12 mouse cellular contexts compared by ENCODE assay signal in the genomic region with DNA sequence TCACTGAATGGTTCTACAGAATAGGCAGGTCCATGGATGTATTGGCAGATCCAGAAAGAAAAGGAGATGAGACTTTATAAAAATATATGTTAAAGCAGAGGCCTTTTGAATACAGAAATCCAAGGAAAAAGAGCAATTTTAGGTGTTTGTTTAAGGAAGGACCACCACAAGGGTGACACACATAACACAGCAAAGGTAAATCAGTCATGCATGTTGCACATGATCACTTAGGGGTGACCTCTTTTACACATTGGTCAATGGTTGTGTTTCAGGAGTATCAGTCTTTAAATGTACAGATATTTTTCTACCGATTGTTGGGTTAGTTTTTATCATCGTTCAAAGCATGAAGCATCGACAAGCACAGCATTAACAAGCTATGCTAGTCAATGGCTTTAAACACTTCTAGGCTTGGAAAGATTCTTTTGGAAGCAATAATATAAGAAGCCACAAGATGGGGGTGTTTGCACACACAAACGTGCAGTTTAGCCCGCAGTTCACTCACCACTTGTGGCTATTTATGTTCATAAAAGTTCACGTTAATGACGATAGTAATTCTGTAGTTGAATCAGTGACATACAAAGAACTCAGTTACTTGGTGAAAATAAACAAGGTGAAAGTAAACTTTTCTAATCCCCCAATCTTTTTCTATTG. TPM values are rescaled to one million over a fixed set of nuclear protein-coding genes. Genes with fewer than 3 reads are reported as not detected.
A peak's percentile ranks its signal among the peaks of the same experiment; 100 is the strongest.
DNase-seq lines count a peak whose midpoint lies in the region; ATAC-seq lines count a peak whose summit lies in the region.
"Had no signal": no experiment of that assay in that cellular context is flagged by ENCODE, and none has a peak within 500 bp of the region (broad histone marks: within the 10 kb centered on the region; RNA-seq: fewer than 3 reads in every experiment).

No protein-coding gene starts in this region.

- no peaks in the 10 kb centered on the region for H3K9me3 ChIP-seq in forebrain, embryonic 12.5 days
- H3K9me3 ChIP-seq in midbrain, embryonic 13.5 days: no peaks in the 10 kb centered on the region
- H3K9me3 ChIP-seq: liver, embryonic 15.5 days had no signal

- intact Hi-C loops in left cerebral cortex, postnatal 36 days (cut with DNase I): loop anchor here (1.0 to 2.0 kb wide), 2 partner anchors 131 to 182 kb away; no protein-coding TSS in a partner anchor

- peak; percentile 37; the same call in 1 of the 2 replicates for ATAC-seq in forebrain, embryonic 12.5 days (ENCODE audit: low FRiP score)
- 0 out of 2 replicates have a peak, but pooled peaks have one; percentile 59 for ATAC-seq in midbrain, embryonic 13.5 days

- no peak overlapping the region for H3K9ac ChIP-seq in forebrain, embryonic 12.5 days
- H3K9ac ChIP-seq in midbrain, embryonic 13.5 days (replicated peaks): no peak overlapping the region
- H3K9ac ChIP-seq: liver, embryonic 15.5 days had no signal

- no peaks in the 10 kb centered on the region for H3K36me3 ChIP-seq in forebrain, embryonic 12.5 days (replicated peaks)
- H3K36me3 ChIP-seq in midbrain, embryonic 13.5 days: no peaks in the 10 kb centered on the region
- H3K36me3 ChIP-seq: liver, embryonic 15.5 days had no signal

- no peaks in the 10 kb centered on the region for H3K27me3 ChIP-seq in forebrain, embryonic 12.5 days
- no peaks in the 10 kb centered on the region for H3K27me3 ChIP-seq in midbrain, embryonic 13.5 days
- H3K27me3 ChIP-seq: liver, embryonic 15.5 days had no signal

- H3K4me1 ChIP-seq in forebrain, embryonic 12.5 days: peaks cover 4% of the 10 kb centered on the region; the same call in 1 of the 2 replicates
- 0 out of 2 replicates have a peak, but pooled peaks cover 3% of the 10 kb centered on the region for H3K4me1 ChIP-seq in midbrain, embryonic 13.5 days (replicated peaks)
- H3K4me1 ChIP-seq: liver, embryonic 15.5 days had no signal

- H3K4me3 ChIP-seq in forebrain, embryonic 12.5 days (replicated peaks): no peak overlapping the region
- H3K4me3 ChIP-seq in midbrain, embryonic 13.5 days (replicated peaks): no peak overlapping the region
- H3K4me3 ChIP-seq: liver, embryonic 15.5 days had no signal

- no peak overlapping the region for H3K27ac ChIP-seq in forebrain, embryonic 12.5 days
- no peak overlapping the region for H3K27ac ChIP-seq in midbrain, embryonic 13.5 days
- H3K27ac ChIP-seq: liver, embryonic 15.5 days had no signal

- peak; percentile 15 for DNase-seq in left cerebral cortex, adult 11 months (ENCODE audit: low spot score)
- DNase-seq in left cerebral cortex, postnatal 36 days (ENCODE audit: low spot score in 2 of 2): no peak
- peak; percentile 15 for DNase-seq in R1 (ENCODE audit: low read depth, low spot score)
- DNase-seq in T-cell, adult 2 months (ENCODE audit: low spot score): no peak
- no peak for DNase-seq in cerebellum, postnatal 36 days
- no peak for DNase-seq in frontal cortex, postnatal 25 days (ENCODE audit: low spot score in 2 of 2)
- DNase-seq: adrenal gland, adult 8-10 months had no signal

- WGBS in forebrain, embryonic 12.5 days: 37% methylated on average over 7 of the region's 7 CpGs
- 31% methylated on average over 7 of the region's 7 CpGs for WGBS in midbrain, embryonic 13.5 days

- H3K4me2 ChIP-seq in forebrain, embryonic 12.5 days: no peak overlapping the region
- no peak overlapping the region for H3K4me2 ChIP-seq in midbrain, embryonic 13.5 days (replicated peaks)
- H3K4me2 ChIP-seq: liver, embryonic 15.5 days had no signal

RNA-seq across cellular contexts. Expression of a gene that starts 38.4 kb away (rescaled TPM):
- total RNA-seq in left cerebral cortex, postnatal 36 days (2021): under 1 TPM in 1 of 2 experiments, not detected in 1; 0.42 TPM
- polyA plus RNA-seq in forebrain, embryonic 12.5 days (2016; fragmentation: Nextera tagmentation; extraction: Ambion mirVana): not detected in 2 replicates
- polyA plus RNA-seq in midbrain, embryonic 13.5 days (2015; fragmentation: Nextera tagmentation; extraction: Ambion mirVana): not detected in 2 replicates
- total RNA-seq: adrenal gland, adult 8-10 months; heart, adult 18-20 months had no signal
- polyA plus RNA-seq: liver, embryonic 15.5 days; stomach, embryonic 14.5 days had no signal

RNA-seq across cellular contexts. Expression of a gene that starts 46.6 kb away (rescaled TPM):
- not detected for total RNA-seq in left cerebral cortex, postnatal 36 days (2021)
- polyA plus RNA-seq in forebrain, embryonic 12.5 days (2016; fragmentation: Nextera tagmentation; extraction: Ambion mirVana): not detected in 2 replicates
- not detected in 2 replicates for polyA plus RNA-seq in midbrain, embryonic 13.5 days (2015; fragmentation: Nextera tagmentation; extraction: Ambion mirVana)
- total RNA-seq: adrenal gland, adult 8-10 months; heart, adult 18-20 months had no signal
- polyA plus RNA-seq: liver, embryonic 15.5 days; stomach, embryonic 14.5 days had no signal

RNA-seq across cellular contexts. Expression of a gene that starts 48.5 kb away (rescaled TPM):
- not detected for total RNA-seq in left cerebral cortex, postnatal 36 days (2021)
- not detected in 2 replicates for polyA plus RNA-seq in forebrain, embryonic 12.5 days (2016; fragmentation: Nextera tagmentation; extraction: Ambion mirVana)
- not detected in 2 replicates for polyA plus RNA-seq in midbrain, embryonic 13.5 days (2015; fragmentation: Nextera tagmentation; extraction: Ambion mirVana)
- total RNA-seq: adrenal gland, adult 8-10 months; heart, adult 18-20 months had no signal
- polyA plus RNA-seq: liver, embryonic 15.5 days; stomach, embryonic 14.5 days had no signal

Comparison
In these comparisons a context has a peak if more than half of its experiments do, and no peak if none do; other contexts are left out.
1. DNase-seq: peak in left cerebral cortex, adult 11 months (single experiment) and R1 (single experiment); none in left cerebral cortex, postnatal 36 days (0 of 2), T-cell, adult 2 months (single experiment), cerebellum, postnatal 36 days (0 of 2) and frontal cortex, postnatal 25 days (0 of 2).